Mouse (Mus musculus) right cerebral cortex, postnatal 4 days (tissue): ENCODE measurements around the gene Rhog.

Experiments used
- DNase-seq: peaks from one replicate; pipeline ENCODE4 v3.0.0-alpha.2; 2022

Rhog gene

GRCm38 (mm10) chr7:102249896-102250630 lies 5.8 kb downstream of the Rhog start:
- peak; percentile 57 for DNase-seq

GRCm38 (mm10) chr7:102249531-102249895 lies 6.3 kb downstream of the Rhog start:
- no peak for DNase-seq

- DNase-seq: no peak
Observed at GRCm38 (mm10) chr7:102248691-102249404, 7.0 kb downstream of the Rhog start.

GRCm38 (mm10) chr7:102246956-102247797 lies 8.7 kb downstream of the Rhog start:
- no peak for DNase-seq

- no peak for DNase-seq
Observed at GRCm38 (mm10) chr7:102246265-102246664, 9.6 kb downstream of the Rhog start.

- DNase-seq: no peak
Observed at GRCm38 (mm10) chr7:102245775-102246174, 10.1 kb downstream of the Rhog start.

- no peak for DNase-seq
Observed at GRCm38 (mm10) chr7:102244782-102245535, 10.9 kb downstream of the Rhog start.

GRCm38 (mm10) chr7:102243870-102244269 lies 12.0 kb downstream of the Rhog start:
- no peak for DNase-seq

GRCm38 (mm10) chr7:102242917-102243316 lies 12.9 kb downstream of the Rhog start:
- no peak for DNase-seq

GRCm38 (mm10) chr7:102242371-102242770 lies 13.5 kb downstream of the Rhog start:
- DNase-seq: no peak

GRCm38 (mm10) chr7:102239591-102239990 lies 16.3 kb downstream of the Rhog start:
- no peak for DNase-seq

GRCm38 (mm10) chr7:102238686-102239286 lies 17.1 kb downstream of the Rhog start:
- DNase-seq: no peak

GRCm38 (mm10) chr7:102233059-102233458 lies 22.8 kb downstream of the Rhog start:
- DNase-seq: no peak

GRCm38 (mm10) chr7:102229814-102230213 lies 26.0 kb downstream of the Rhog start:
- no peak for DNase-seq

GRCm38 (mm10) chr7:102228049-102228670 lies 27.7 kb downstream of the Rhog start:
- no peak for DNase-seq

- DNase-seq: no peak
Observed at GRCm38 (mm10) chr7:102226051-102226450, 29.8 kb downstream of the Rhog start.

GRCm38 (mm10) chr7:102223883-102224738 lies 31.7 kb downstream of the Rhog start:
- DNase-seq: no peak

GRCm38 (mm10) chr7:102222830-102223556 lies 32.9 kb downstream of the Rhog start:
- peak; percentile 61 for DNase-seq

GRCm38 (mm10) chr7:102222336-102222735 lies 33.5 kb downstream of the Rhog start:
- DNase-seq: peak; percentile 23

- no peak for DNase-seq
Observed at GRCm38 (mm10) chr7:102221899-102222298, 34.0 kb downstream of the Rhog start.
